Mouse (Mus musculus) neural tube, embryonic 14.5 days (tissue): Measurements from ENCODE around the gene Zzz3. TPM values are rescaled to one million over a fixed set of nuclear protein-coding genes. Genes with fewer than 3 reads are reported as not detected.

Source experiments
- ATAC-seq: fragments of 200-750 bp; cut with Nextera tagmentation; 2 replicates; pipeline ENCODE4 v1.8.0; 2017; ENCODE audit warnings: low read depth, mild to moderate bottlenecking, moderate TSS enrichment, moderate library complexity
- H3K27ac ChIP-seq: fragments of 300-500 bp; sonication (generic); 2 replicates; pipeline ENCODE4 v1.5.1; 2014; ENCODE audit warnings: low read depth, mild to moderate bottlenecking, control low read depth, low read length, moderate library complexity, mixed read lengths
- H3K27me3 ChIP-seq: fragments of 300-500 bp; sonication (generic); 2 replicates; pipeline ENCODE4 v1.6.1; 2014; ENCODE audit warnings: low read length; ENCODE audit not compliant: control insufficient read depth, insufficient read depth
- H3K36me3 ChIP-seq: fragments of 300-500 bp; sonication (generic); 2 replicates; pipeline ENCODE4 v1.6.1; 2014; ENCODE audit warnings: low read length, mixed read lengths; ENCODE audit not compliant: control insufficient read depth, insufficient read depth
- H3K4me1 ChIP-seq: fragments of 300-500 bp; sonication (generic); 2 replicates; pipeline ENCODE4 v1.6.1; 2014; ENCODE audit warnings: low read length; ENCODE audit not compliant: control insufficient read depth, insufficient read depth
- H3K4me2 ChIP-seq: fragments of 300-500 bp; sonication (generic); 2 replicates; pipeline ENCODE4 v1.6.1; 2014; ENCODE audit warnings: mild to moderate bottlenecking, low read depth, low read length, control low read depth
- H3K4me3 ChIP-seq: fragments of 300-500 bp; sonication (generic); 2 replicates; pipeline ENCODE4 v1.5.1; 2014; ENCODE audit warnings: low read depth, low read length, control low read depth, mixed read lengths
- H3K9ac ChIP-seq: fragments of 300-500 bp; sonication (generic); replicated peaks from 2 replicates; pipeline ENCODE4 v1.6.1; 2014; ENCODE audit warnings: low read depth, mild to moderate bottlenecking, control low read depth, low read length, mixed read lengths
- H3K9me3 ChIP-seq: fragments of 300-500 bp; sonication (generic); 2 replicates; pipeline ENCODE4 v1.6.1; 2016; ENCODE audit warnings: low read length; ENCODE audit not compliant: control insufficient read depth
- WGBS: fragments of 180-500 bp; shearing (Covaris S2); extraction: QIAGEN DNeasy Blood & Tissue Kit; methylation state at CpG from one replicate; pipeline ENCODE4 v1.1.7; 2014; 5-methylcytosine and 5-hydroxymethylcytosine counted together
- polyA plus RNA-seq: library from polyadenylated mRNA; unstranded; fragments of >200 nt; fragmentation: Nextera tagmentation; extraction: Ambion mirVana; gene quantifications from 2 replicates; pipeline ENCODE4 v1.2.1, GENCODE M21; 2014

The Zzz3 gene
- polyA plus RNA-seq, 1 experiment from 2014 or later: 36.3 TPM

DNA sequence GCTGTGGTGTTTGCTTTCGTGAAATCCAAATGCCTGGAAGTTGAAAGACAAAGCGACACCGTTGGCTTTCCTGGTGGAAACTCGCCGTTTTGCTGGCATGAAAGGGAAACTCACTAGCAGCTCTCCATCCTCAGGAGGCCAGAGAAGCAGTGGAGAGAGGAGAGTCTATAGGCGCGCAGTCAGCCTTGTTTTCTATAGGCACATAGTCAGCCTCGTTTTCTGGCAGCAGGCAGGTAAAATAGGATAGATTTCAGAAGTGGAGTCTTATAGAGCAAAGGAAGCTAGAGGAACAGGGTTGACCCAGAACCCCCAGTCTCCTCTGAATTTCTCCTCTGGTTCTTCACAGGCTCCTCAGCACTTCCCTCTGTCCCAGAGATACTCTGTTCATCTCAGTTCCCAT is 72.8 kb downstream of the Zzz3 start:
- Histone ChIP-seq H3K9me3 (no peaks in the 10 kb centered on the region), H3K4me1 (no peaks in the 10 kb centered on the region), H3K27ac (no peak overlapping the region), H3K36me3 (no peaks in the 10 kb centered on the region), H3K4me2 (no peak overlapping the region), H3K27me3 (no peaks in the 10 kb centered on the region), H3K4me3 (no peak overlapping the region), H3K9ac (no peak overlapping the region)
- 89% methylated on average over 8 of the region's 8 CpGs for WGBS
- ATAC-seq: no peak

DNA sequence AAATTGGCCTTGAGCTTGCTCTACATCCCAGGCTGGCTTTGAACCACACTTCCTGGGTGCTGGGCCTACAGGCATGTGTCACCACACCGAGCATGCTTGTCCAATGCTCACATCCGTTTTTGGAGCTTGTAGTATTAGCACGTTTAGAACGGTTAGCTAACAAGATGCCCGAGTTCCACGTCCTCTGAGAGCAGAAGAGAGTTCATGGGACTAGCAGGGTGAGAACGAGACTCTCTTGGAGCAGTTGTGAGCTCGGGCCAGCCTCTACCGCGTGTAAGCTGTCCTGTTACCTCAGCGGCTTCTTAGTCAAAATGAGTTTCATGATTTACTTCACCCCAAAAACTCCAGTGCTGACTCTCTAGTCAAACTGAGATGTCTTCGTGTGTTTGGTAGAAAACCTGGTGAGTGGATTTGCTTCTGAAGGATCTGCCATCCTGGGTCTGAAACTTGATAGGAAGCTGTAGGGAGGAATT is 73.3 kb downstream of the Zzz3 start:
- ATAC-seq: no peak
- Histone ChIP-seq H3K36me3 (no peaks in the 10 kb centered on the region), H3K4me2 (no peak overlapping the region), H3K27me3 (no peaks in the 10 kb centered on the region), H3K9ac (no peak overlapping the region), H3K27ac (no peak overlapping the region), H3K9me3 (no peaks in the 10 kb centered on the region), H3K4me3 (no peak overlapping the region), H3K4me1 (no peaks in the 10 kb centered on the region)
- 92% methylated on average over 12 of the region's 12 CpGs for WGBS

DNA sequence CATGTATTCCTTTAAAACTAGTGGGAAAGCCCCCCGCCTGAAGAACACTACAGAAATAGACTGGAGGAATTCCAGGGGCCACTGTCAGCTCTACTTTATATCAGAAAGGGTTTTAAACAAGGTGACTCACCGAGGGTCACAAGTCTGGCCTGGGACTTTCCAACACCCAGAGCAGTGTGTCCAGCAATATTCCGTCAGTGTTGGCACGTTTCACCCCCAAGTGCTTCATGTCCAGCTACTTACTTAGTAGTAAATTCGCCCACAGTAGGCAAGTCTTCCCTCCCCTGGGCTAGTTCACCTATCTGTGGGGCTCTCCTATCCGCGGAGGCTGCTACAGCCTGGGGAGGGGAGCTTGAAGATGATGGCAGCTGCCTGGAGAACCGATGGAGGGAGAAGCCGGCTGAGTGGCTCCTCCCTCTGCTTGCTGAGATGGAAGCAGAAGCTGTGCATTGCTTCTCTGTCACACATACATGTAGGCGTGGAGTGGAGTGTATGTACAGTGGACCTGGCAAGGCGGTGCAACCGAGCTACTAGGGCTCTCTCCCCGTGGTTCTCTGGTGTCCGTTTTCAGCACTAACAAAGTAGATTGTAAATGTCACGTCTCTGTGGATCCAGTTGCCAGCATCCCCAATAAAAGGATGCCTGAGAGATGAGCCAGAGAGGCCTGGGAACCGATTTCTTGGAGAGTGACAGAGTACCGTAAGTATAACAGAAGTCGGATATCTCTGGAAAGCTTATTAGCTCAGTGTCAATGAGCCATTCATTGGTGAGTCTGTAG is 74.3 kb downstream of the Zzz3 start:
- peak; percentile 12; the same call in 1 of the 2 replicates for ATAC-seq

DNA sequence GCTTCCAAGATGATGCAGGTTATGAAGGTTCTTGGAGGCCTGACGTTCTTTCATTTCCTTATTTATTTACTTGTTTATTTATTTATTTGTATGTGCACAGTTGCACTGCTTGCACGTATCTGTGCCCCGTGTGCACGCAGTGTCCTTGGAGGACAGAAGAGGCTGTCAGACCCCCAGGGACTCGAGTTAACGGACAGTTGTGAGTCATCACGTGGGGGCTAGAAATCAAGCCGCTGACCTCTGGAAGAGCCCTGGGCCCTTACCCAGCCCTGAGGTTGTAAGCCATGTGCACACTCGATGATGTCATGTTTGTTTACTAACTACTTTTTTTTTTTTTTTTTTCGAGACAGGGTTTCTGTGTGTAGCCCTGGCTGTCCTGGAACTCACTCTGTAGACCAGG is 75.1 kb downstream of the Zzz3 start:
- H3K9ac ChIP-seq: no peak overlapping the region
- H3K9me3 ChIP-seq: no peaks in the 10 kb centered on the region
- 89% methylated on average over 10 of the region's 10 CpGs for WGBS
- H3K27ac ChIP-seq: no peak overlapping the region
- H3K4me2 ChIP-seq: no peak overlapping the region
- H3K36me3 ChIP-seq: no peaks in the 10 kb centered on the region
- no peaks in the 10 kb centered on the region for H3K27me3 ChIP-seq
- H3K4me3 ChIP-seq: no peak overlapping the region
- H3K4me1 ChIP-seq: no peaks in the 10 kb centered on the region
- ATAC-seq: no peak

More for the DNA sequence above, 74.3 kb downstream of the Zzz3 start:
- no peaks in the 10 kb centered on the region for H3K4me1 ChIP-seq
- H3K4me2 ChIP-seq: no peak overlapping the region
- H3K4me3 ChIP-seq: no peak overlapping the region
- H3K9ac ChIP-seq: no peak overlapping the region
- H3K27me3 ChIP-seq: no peaks in the 10 kb centered on the region
- 72% methylated on average over 18 of the region's 18 CpGs for WGBS
- no peak overlapping the region for H3K27ac ChIP-seq
- H3K36me3 ChIP-seq: no peaks in the 10 kb centered on the region
- no peaks in the 10 kb centered on the region for H3K9me3 ChIP-seq

DNA sequence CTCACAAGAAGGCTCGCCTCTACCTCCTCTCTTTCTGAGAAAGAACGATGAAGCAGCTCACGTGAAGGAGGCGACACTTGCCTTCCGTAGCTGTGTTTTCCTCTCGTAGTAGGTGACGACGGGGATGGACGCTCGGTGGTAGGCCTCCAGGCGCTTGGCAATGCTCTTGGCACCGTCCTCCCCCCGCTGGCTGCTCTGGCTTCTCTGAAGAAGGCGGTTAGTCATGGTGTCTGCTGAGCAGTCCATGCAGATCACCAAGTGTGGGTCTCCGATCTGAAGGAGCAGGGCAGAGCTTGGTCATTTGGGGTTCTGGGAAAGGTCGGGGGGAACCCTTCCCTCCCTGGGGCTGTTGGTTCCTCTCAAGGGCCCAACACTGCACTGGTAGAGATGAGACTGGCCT is 77.4 kb downstream of the Zzz3 start:
- Histone ChIP-seq H3K4me3 (no peak overlapping the region), H3K4me1 (no peaks in the 10 kb centered on the region), H3K27ac (no peak overlapping the region), H3K4me2 (no peak overlapping the region), H3K27me3 (no peaks in the 10 kb centered on the region), H3K36me3 (no peaks in the 10 kb centered on the region), H3K9ac (no peak overlapping the region; the same call in 1 of the 2 replicates), H3K9me3 (no peaks in the 10 kb centered on the region)
- WGBS: 88% methylated on average over 16 of the region's 16 CpGs
- ATAC-seq: no peak

DNA sequence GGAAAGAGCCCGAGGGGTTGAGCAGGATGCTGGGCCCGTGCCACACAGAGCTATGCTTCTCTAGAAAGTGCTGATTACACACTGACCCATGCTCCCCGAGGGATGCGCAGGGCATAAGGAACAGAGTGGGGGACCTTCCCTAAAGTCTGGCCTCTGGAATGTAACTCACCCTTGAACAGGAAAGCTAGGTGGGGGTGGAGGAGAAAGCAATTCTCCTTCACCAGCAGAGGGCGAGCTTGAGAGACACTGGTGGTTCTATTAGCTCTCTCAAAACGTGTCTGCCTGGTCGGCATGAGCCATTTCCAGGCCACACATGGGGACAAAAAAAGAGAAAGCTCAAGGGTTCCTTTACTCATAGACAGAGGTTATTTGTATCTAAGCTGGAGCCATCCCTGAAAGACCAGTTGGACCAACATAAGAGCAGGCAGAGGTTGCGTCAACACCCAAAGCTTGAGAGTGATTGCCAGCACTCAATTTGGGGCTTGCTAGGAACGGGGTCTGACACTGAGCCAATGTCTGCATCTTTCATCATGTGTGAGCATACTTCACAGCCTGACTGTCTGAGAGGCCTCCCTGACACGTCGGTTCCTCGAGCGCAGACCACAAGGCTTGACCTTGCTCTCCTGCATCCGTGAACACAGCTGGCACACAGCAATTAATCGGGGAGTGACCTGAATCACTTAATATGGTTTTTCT is 79.5 kb downstream of the Zzz3 start:
- Histone ChIP-seq H3K9ac (no peak overlapping the region), H3K27ac (no peak overlapping the region), H3K9me3 (no peaks in the 10 kb centered on the region), H3K27me3 (no peaks in the 10 kb centered on the region), H3K4me2 (no peak overlapping the region), H3K4me1 (peaks cover 5% of the 10 kb centered on the region; the same call in 1 of the 2 replicates), H3K36me3 (no peaks in the 10 kb centered on the region), H3K4me3 (no peak overlapping the region)
- no peak for ATAC-seq
- 62% methylated on average over 15 of the region's 15 CpGs for WGBS

DNA sequence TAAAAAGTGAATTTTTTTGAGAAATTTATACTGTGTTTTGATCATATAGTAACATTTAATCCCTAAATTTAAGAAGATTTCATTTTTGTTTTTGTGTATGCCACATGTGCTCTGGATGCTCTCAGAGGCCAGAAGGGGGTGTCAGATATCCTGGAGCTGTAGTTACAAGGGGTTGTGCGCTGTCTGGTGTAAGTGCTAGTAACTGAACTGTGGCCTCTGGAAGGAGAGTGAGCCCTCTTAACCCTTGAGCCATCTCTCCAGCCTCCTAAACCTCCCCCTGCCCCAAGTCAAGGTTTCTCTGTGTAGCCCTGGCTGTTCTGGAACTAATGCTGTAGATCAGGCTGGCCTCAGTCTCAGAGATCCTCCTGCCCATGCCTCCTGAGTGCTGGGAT is 80.0 kb downstream of the Zzz3 start:
- no peak overlapping the region for H3K27ac ChIP-seq

DNA sequence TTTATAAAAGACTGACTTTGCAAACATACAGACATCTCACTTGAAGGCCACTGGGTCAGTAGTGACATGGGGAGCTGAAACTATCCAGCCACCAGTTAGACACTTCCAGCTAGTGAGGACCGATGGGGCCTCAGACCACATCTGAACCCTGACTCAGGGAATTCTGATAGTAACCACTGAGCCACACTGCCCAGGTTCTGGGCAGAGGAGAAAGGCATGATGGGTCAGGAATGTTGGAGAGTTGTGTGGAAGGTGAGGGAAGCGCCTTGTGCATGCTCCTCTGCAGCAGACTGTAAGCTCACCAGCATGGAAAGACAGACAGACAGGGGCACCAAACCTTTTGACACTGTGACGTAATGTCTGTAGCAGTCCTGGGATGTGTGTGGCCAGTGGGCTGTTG is 80.6 kb downstream of the Zzz3 start:
- Histone ChIP-seq H3K27me3 (no peaks in the 10 kb centered on the region), H3K4me2 (no peak overlapping the region), H3K36me3 (no peaks in the 10 kb centered on the region), H3K9ac (no peak overlapping the region), H3K9me3 (no peaks in the 10 kb centered on the region), H3K27ac (no peak overlapping the region), H3K4me1 (peaks cover 5% of the 10 kb centered on the region; the same call in 1 of the 2 replicates), H3K4me3 (no peak overlapping the region)
- ATAC-seq: no peak
- WGBS: 93% methylated on average over 3 of the region's 3 CpGs

More for the DNA sequence above, 80.0 kb downstream of the Zzz3 start:
- 93% methylated on average over 1 of the region's 1 CpGs for WGBS
- Histone ChIP-seq H3K9me3 (no peaks in the 10 kb centered on the region), H3K4me1 (peaks cover 5% of the 10 kb centered on the region; the same call in 1 of the 2 replicates), H3K36me3 (no peaks in the 10 kb centered on the region), H3K4me2 (no peak overlapping the region), H3K4me3 (no peak overlapping the region), H3K9ac (no peak overlapping the region), H3K27me3 (no peaks in the 10 kb centered on the region)
- no peak for ATAC-seq
